Mouse (Mus musculus) frontal cortex, postnatal 10 days (tissue): ENCODE data around the gene Carmil2.

Experiments used
- DNase-seq, 2 experiments: peaks; one replicate each; pipeline ENCODE4 v3.0.0; 2022; ENCODE audit warnings: low spot score in 2 of 2, mixed read lengths in 1 of 2

The Carmil2 gene

DNA sequence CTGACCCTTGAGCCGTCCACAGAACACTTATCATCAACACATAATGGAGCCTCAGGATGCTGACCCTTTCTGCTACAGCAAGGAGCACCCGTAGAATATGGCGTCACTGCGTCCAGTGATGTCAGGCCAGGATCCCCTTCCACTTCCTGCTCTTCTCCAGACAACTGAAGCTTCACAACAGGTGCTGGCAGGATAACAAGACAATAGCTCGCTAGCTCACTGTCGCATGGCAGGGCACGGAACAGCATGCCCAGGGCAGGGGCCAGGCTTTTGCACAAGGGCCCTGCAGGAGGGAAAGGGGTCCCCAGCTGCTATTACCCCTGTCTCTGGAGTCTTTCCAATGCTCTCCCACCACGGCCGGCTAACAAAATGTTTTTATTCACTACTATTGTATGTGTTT is 36.8 kb downstream of the Carmil2 start:
- DNase-seq, result no peak

DNA sequence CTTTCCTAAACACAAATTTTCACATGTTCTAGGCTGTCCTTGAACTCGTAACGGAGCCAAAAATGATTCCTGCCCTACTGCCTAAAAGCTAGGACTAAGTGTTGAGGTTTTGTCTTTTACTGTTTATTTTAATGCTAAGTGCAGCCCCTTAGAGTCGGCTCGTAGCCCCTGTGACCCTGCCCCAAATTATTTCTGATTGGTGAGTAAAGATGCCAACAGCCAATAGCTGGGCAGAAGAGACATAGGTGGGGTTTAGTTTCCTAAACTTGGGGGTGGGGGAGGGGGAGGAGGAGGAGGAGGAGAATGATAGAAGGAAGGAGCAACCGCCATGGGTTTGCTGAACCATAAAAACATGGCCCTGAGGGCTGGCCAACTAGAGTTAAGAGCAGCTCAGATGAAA is 39.7 kb downstream of the Carmil2 start:
- DNase-seq, result no peak

GRCm38 (mm10) chr8:105727397-105728124 is 41.5 kb downstream of the Carmil2 start:
- no peak for DNase-seq

- DNase-seq, result no peak
Observed at GRCm38 (mm10) chr8:105732186-105732585, 46.1 kb downstream of the Carmil2 start.

GRCm38 (mm10) chr8:105739216-105739615 is 53.1 kb downstream of the Carmil2 start:
- no peak for DNase-seq

DNA sequence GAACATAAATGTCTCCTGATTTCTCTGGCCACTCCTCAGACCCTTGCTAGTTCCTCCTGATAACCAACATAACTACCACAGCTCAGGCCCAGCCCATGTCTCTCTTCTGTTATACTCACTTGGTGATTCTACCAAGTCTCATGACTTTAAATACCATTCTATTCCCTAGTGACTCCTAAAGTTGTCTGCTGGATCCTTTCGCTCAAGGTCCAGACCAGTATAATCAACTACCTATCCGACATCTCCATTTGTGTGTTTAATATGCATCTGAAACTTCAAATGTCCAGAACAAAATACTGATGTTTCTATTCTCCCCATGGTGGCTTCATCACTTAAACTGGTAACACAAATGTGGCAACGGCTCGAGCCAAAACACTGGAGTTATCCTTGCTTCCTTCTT is 57.2 kb downstream of the Carmil2 start:
- DNase-seq, result no peak
